Mouse (Mus musculus) lung, postnatal 36 days (tissue): ENCODE measurements around the gene Ear6.
"Not testable (repeated sequence)": the region's sequence is repeated elsewhere in the genome, so short reads cannot be mapped to it uniquely, and the experiment has no call there.

Experiments
- DNase-seq: peaks from one replicate; pipeline ENCODE4 v3.0.0; 2022; ENCODE audit warnings: mixed read lengths

Gene Ear6

DNA sequence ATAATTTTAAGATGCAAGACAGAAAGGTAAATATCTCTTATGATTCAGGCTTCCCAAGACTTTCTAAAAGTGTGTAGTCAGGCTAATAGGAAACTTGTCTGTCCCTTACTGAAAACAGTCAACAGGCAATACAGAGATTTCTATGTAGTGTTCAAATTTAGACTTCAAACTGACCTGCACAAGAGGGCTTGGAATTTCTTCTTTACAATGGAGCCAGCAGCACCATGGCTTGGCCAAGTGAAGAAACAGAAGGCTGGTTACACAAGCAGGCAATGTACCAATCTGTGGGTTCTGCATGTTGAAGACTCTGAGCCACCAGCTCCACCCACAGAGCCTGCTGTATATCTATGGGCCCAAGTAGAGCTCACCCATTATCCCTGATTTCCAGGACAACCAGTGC lies at the start of gene Ear6:
Gene Ear6, plus strand, starts transcription at position 301 of the 400 bp plus-strand sequence.
- peak; percentile 20 for DNase-seq

DNA sequence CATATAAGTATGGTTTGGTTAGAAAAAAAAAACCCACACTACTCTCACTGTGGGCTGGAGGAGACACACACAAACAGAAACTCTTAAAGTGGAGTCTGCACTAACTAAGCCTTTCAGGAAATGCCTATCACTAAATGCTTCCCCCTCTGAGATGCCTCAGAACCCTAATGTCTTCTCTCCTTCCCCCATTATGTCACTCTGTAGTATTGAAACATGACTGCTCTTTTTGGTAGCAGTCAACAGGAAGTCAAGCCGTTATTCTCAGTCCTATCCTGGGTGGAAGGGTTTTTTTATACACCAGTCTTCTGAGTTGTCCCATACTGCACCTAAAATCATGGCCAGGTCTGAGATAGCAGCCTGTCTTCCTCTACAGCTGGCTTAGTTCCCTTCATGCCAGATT lies 26.9 kb upstream of the Ear6 start:
- DNase-seq = no peak

DNA sequence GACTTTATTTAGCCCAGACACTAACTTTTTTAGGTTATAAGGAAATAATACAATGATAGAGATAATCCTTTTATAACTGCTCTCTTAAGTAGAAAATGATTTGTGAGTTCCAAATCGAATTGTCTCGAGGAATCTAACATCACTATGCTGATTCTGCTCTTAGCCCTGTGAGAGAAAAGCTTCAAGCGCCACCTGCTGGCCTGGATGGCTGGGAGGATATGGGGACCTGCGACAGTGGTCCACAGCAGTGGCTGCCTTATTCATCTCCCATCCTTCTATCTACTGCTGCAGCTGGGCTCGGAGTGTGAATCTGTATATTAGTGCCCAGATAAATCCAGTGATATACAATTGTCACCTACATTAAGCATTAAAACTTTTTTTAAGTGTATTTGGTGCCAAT lies 25.7 kb upstream of the Ear6 start:
- DNase-seq = peak; percentile 19

DNA sequence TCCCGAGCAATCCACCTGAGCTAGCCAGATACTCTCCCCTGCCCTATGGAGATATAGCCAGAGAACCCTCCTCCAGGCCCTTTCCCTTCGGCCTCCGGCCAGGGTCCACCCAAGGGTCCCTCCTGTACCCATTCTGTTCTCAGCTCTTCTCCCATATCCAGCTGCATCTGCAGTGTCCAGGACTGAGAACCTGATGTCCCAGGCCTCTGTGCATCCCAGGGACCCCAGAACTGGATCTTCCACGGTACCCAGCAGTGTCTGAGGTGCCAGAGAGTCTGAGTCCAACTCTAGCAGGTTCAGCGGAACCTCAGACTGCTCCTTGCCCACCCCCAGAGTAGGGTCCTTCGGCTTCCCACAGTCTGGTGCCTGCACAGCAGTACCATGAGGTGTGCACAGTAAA lies 24.3 kb upstream of the Ear6 start:
- no peak for DNase-seq

DNA sequence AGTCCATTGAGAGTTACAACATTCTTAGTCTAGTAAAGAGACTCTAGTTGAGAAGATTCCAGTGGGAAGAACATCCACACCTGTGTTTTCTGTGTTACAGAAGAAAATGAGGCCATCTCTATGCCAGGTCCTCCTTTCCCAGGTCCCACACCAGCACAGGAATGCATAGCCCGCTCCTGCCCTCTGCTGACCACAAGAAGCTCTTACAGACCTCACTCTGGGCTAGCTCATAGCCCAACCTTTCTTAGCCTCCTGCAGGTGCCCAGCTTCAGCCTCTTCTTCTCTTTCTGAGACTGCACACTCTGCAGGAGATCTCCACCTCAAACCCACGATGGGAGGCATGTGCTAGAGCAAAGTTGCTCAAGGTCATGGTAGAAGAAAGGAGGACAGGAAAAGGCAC lies 15.0 kb upstream of the Ear6 start:
- DNase-seq = not testable (repeated sequence)

DNA sequence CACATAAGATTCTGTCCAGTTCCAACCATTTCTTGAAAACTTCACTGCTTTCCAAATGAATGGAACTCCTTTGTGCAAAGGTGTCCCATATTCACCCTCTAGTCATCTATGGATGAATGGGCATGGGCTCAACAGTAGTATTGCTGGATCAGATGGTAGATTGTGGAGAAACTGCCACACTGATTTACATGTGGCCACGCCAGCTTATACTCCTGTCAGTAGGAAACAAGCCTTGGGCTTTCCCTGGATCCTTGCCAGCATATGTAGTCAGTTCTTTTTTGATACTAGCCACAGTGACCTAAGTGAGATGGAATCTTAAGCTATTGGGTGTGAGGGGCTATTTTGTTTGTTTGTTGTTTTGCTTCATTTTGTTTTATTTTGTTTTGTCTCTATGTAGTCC lies 11.2 kb upstream of the Ear6 start:
- no peak for DNase-seq

DNA sequence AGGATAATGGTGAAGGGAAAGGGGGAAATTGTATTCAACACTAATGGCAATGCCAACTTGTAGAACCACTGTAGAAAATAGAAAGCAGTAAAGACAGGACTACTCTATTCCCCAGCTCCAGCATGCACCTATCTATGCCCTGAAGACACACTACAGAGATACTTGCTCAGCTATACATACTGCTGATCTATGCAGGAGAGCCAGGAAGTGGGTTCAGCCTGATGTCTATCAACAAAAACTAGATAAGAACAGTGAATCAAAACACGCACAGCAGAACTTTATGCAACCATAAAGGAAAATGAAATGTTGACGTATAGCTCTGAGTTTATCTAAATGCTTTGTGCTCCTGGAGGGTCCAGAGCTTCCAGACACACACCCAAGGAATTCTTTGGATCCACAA lies 10.7 kb upstream of the Ear6 start:
- no peak for DNase-seq

DNA sequence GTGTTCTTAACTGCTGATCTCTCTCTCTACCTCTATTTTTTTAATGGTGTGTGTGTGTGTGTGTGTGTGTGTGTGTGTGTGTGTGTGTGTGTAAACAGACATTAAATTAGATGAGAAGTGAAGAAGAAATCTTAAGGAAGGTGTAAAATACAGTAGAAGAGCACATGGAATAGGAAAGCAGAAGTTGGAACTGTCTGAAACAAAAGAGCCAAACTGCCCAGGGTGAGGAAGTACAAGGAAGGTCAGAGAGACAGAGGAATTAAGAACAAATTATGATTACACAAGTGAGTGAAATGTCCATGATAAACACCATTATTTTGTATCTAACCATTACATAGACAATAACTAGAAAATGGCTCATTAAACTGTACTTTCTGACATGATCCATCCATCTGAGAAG lies 9.6 kb upstream of the Ear6 start:
- no peak for DNase-seq

DNA sequence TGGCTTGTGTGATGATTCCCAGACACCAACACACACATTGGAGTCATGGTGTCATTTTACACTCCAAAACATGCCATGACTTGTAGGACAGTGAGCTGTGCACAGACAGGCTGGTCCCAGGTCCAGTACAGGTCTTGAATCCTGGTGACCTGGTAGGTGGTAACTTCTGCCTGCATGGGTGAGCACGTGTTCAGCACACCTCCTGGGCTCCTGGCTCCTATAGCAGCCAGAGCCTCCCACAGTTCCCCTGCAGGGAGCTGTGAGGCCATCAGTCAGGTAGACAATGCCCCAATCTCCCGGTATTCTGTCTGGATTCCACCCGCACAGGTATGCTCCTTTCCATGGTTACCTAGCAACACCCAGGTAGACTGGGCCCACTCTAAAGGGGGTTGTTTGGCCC lies 6.9 kb upstream of the Ear6 start:
- no peak for DNase-seq

DNA sequence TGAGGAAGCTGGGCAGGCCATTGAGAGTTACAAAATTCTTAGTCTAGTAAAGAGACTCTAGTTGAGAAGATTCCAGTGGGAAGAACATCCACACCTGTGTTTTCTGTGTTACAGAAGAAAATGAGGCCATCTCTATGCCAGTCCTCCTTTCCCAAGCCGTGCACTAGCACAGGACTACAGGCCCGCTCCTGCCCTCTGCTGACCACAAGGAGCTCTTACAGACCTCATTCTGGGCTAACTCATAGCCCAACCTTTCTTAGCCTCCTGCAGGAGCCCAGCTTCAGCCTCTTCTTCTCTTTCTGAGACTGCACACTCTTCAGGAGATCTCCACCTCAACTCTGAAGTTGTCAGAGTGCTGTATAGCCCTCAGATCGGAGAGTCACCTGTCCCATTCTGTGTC lies 2.5 kb upstream of the Ear6 start:
- DNase-seq = not testable (repeated sequence)

DNA sequence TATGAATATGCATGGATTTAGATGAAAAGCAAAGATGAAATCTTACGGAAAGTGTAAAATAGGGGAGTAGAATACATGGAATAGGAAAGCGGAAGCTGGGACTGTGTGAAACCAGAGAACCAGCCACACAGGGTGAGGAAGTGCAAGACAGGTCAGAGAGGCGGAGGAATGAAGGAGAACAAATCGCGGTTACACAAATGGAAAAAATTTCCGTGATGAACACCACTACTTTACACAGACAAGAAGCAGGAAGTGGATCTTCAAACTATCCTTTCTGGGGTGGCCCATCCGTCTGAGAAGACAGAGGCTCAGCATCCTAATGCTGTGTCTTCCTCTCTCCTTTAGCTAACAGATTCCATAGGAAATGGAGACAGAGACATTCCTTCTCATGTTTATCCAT lies 1.8 kb downstream of the Ear6 start:
- DNase-seq = peak; percentile 8

DNA sequence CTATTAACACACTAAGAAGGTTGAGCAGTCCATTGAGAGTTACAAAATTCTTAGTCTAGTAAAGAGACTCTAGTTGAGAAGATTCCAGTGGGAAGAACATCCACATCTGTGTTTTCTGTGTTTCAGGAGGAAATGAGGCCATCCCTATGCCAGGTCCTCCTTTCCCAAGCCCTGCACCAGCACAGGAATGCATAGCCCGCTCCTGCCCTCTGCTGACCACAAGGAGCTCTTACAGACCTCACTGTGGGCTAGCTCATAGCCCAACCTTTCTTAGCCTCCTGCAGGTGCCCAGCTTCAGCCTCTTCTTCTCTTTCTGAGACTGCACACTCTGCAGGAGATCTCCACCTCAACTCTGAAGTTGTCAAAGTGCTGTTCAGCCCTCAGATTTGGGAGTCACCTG lies 10.1 kb downstream of the Ear6 start:
- DNase-seq = peak; percentile 4

DNA sequence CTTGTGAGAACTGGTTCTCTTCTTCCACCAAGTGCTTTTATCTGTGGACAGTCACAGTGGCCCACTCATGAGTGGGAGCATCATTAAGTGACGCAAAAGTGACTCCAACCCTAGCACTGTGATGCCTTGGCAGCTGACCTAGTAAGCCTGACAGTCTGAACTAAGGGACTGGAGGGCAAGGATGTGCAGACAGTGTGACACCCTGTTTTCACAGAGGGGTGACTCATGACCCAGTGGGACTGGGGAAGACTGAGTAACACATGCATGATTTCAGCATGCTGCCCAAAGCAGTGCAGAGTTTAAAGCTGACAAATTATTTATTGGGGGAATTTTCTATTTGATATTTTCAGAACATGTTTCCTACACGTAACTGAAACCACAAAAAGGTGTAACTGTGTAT lies 17.3 kb downstream of the Ear6 start:
- peak; percentile 23 for DNase-seq

DNA sequence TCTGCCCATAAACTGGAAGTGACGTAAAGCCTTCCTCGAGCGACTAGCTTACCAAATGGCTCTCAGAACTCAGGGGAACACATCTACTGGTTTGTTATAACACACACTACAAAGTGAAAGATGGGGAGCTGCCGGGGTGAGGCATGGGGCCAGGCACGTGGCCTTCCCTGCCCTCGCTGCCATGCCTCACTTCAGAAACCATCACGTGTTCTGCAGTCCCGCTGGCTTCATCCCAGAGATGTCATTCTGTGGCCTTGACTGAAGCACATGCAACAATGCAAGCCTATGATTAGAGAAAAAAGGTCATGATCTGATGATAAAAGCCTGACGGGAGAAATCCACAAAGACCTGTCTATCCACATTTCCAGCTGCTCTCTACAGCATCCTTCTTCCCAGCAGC lies 18.2 kb downstream of the Ear6 start:
- DNase-seq = no peak

DNA sequence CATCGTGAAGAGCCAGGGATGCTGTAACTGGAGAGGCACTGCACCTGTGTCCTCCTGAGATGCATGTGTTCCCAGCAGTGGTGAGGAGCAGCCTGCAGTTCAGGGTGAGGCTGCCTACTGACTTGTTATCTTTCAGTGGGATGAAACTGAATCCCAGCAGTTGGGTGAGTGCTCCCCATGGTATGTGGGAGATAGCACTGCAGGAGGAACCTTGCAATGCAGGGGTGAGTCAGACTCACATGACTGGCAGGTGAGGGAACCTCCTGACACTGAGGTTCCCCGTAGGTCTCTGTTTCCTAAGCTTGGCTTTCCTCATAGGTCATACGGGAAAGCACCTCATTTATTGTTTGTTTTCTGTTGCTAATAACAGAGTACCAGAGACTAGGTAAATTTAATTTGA lies 24.0 kb downstream of the Ear6 start:
- no peak for DNase-seq

DNA sequence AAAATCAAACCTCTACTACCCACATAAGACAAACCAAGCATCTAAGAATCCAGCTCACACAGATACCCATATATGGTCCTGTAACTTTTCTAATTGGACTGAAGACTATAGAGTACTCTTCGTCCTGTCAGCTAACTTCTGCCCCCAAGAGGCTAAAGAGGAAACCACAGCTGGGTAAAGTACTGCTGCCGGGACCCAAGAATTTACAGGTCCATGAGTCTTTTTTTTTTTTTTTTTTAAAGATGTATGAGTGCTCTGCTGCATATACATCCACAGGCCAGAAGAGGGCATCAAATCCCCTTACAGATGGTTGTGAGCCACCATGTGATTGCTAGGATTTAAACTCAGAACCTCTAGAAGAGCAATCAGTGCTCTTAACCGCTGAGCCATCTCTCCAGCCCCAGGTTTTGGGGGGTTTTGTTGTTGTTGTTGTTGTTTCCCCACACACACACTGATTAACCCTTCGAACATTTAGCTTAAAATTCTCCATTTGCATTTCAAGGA lies 30.1 kb downstream of the Ear6 start:
- peak; percentile 91 for DNase-seq

DNA sequence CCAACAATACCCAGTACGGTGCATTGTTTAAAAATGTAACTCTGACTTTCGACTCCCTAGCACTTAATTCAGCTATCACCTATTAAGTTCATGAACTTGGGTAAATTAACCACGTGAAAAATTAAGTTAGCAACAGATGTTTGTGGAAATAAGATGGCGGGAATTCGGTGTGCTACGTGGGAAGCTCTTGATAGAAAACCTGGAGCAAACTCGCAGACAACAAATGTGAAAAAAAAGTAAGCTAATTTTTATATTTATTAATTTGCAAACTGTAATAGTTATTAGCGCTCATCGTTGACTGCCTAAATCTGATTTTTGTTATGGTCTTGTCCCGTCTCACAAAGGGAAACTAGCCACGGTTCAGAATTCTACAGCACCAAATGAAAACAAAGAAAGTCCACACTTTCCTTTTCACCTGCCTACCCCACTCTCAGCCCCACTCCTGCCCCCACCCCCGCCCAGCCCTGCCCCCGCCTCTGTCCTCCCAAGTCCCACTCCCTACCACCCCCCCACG lies 30.6 kb downstream of the Ear6 start:
- no peak for DNase-seq

DNA sequence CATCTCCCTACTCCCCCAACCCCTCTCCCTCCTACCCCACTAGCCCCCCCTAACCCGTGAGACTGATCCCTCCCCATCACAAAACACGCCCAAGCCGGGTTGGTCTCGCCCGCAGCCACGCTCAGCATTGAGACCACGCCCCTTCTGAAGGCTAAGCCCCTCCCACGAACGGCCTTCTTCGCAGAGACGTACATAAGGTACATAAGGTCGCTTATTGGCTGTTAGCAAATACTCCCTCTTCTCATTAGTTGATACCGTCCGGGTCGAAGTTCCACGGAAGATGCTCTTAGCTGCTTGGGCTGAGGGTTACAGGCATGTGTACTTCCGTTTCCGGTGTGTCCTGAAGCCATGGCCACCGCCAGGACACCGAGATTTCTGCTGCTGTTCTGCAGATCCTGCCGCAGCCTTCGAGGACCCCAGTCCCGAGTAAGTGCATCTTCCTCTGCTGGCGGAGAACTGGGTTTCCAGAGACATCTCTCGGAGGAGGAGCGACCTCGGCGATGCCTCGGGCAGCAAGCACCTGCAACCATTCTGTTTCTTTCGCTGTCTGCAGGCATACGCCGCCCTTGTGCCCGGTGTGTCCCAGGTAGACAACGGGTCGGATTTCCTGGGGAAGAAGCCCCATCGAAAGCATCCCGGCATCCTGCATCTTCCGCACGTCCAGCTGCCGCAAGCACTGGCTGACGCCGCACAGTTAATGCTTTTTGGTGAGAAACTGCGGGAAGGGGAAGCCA lies 31.3 kb downstream of the Ear6 start, which contains the start of gene Mettl17:
Gene Mettl17, plus strand, starts transcription at position 245 of the 734 bp plus-strand sequence.
- peak; percentile 97 for DNase-seq

DNA sequence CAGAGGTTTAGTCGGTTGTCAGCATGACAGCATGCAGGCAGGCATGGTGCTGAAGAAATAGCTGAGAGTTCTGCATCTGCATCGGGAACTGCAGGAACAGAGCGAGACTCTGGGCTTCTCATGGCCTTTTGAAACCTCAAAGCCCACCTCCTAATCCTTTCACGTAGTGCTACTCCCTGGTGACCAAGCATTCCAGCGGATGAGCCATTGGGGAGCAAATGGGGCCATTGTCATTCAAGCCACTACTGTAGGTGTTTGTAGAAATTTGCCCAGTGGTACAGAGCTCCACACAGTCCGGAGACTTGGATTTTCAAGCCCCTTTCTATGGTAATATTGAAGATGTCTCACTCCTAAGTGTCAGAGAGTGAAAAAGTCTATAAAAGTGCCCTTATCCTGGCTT lies 32.6 kb downstream of the Ear6 start:
- DNase-seq = no peak

DNA sequence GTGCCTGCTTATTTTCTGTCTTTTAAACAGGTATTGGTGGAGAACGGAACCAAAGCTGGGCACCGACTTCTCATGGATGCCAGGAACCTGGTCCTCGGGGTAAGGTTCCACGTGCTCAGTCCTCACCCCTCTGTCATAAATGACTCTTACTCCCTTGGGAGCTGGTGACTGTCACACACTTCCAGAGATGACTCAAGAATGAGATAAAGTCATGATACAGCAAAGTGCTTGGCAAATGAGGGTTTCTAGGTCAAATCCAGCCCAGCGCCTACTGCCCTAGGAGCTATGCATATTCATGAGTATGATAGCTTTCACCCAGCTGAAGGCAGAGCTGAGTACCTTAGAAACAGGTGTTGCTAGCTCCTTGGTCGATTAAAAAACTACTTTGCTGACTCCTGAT lies 36.3 kb downstream of the Ear6 start:
- DNase-seq = no peak

DNA sequence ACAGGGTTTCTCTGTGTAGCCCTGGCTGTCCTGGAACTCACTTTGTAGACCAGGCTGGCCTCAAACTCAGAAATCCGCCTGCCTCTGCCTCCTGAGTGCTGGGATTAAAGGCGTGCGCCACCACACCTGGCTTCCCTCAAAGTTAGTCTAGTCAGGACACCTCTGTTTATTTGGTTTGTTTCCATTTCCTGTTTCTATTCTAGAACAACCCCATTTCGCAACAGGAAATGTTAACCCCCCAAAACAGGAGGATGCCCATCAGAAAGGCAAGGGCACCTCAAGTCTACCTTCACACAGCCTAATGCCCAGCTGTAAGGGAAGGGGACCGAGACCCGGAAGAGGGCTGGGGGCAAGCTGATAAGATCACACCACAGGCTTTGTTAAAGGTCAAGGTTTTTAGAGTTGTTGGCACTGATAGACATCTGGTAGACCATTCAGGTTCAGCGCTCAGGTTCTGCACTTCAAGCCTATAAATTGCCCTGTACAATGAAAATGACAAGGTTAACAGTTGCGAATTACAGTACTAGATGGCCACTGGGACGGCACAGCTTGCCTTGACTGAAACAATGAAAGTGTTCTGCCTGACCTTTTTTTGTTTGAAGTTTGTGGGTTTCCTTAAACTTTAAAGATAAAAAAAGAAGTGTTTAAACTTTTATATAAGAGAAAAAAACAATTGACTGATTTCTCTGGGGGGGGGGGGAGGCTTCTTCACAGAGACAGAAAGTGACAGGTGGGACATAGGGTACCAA lies 38.9 kb downstream of the Ear6 start, which contains the start of gene Slc39a2:
Gene Slc39a2, plus strand, starts transcription at position 699 of the 749 bp plus-strand sequence.
- no peak for DNase-seq

DNA sequence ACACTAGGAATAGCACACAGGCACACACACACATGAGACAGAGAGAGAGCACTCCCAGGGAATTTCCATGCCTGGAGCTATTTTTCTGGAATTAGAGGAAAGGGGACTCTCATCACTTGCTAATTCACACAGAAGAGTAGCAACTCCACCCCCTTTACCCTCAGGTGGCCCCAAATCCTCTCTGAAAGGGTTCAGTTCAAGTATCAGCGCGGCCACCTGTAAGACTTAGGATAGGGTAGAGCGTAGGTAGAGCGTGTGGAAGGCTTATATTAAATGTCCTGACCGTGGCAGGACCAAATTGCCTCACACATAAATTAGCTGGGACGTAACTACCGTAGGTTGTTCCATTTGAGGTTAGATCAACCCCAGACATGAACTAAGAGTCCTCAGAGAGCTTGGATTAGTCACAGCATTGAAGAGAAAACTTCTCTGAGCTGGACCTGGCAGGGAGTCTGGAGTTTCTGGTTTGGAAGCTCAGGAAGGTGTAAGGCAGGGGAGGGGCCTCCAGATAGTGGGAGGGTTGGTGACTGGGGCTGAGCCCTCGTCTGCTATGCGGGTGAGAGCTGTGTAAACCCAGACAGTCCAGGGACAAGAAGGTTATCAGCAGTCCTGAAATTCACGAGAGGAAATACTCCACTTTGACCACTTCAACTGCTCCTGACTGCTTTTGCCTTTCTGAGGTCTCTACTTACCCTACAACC lies 39.7 kb downstream of the Ear6 start:
- peak; percentile 75 for DNase-seq

DNA sequence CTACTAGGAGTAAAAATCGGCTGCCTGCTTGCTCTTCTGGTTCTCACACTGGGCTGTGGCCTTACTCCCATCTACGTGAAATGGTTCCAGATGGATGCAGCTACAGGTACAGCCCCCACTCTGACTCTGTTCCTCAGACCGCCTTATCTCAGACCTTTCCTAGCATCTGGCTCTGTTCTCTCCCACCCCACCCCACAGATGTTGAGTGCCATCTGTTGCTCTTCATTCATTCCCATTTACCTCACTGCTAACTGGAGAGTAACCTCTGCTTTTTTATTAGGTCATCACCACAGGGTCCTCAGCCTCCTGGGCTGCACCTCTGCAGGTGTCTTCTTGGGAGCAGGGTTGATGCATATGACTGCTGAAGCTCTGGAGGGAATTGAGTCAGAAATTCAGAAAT lies 40.3 kb downstream of the Ear6 start:
- DNase-seq = no peak
